Mouse (Mus musculus) mature B cell (primary cell): ENCODE measurements around the gene Rhox2h.
"Not testable (repeated sequence)": the region's sequence is repeated elsewhere in the genome, so short reads cannot be mapped to it uniquely, and the experiment has no call there.

ENCODE experiments used
- in situ Hi-C: fragments of 300-500 bp; cut with MboI; formaldehyde crosslinking; loops from 2 replicates; pipeline ENCODE4 v1.14.3; 2019

The Rhox2h gene

GRCm38 (mm10) chrX:37673177-37673576, at the start of gene Rhox2h:
Gene Rhox2h, minus strand, starts transcription at chrX:37673277.
- in situ Hi-C loops = not testable (repeated sequence)

GRCm38 (mm10) chrX:37701821-37702387, 28.8 kb upstream of the Rhox2h start:
- in situ Hi-C loops = no loop called here

- in situ Hi-C loops = no loop called here
Observed at GRCm38 (mm10) chrX:37692261-37692660, 19.2 kb upstream of the Rhox2h start.

- in situ Hi-C loops = no loop called here
Observed at GRCm38 (mm10) chrX:37683031-37683715, 10.1 kb upstream of the Rhox2h start.

- in situ Hi-C loops = not testable (repeated sequence)
Observed at GRCm38 (mm10) chrX:37668664-37669063, 4.4 kb downstream of the Rhox2h start, which contains the start of gene Rhox3h. Gene Rhox3h, minus strand, starts transcription at chrX:37668764.

- in situ Hi-C loops = not testable (repeated sequence)
Observed at GRCm38 (mm10) chrX:37651227-37651626, 21.9 kb downstream of the Rhox2h start, which contains the start of gene Rhox4g. Gene Rhox4g, minus strand, starts transcription at chrX:37651327.

- in situ Hi-C loops = not testable (repeated sequence)
Observed at GRCm38 (mm10) chrX:37643370-37643769, 29.7 kb downstream of the Rhox2h start, which contains the start of gene Rhox2g. Gene Rhox2g, minus strand, starts transcription at chrX:37643470.

GRCm38 (mm10) chrX:37628512-37628911, 44.6 kb downstream of the Rhox2h start, which contains the start of gene Rhox3g:
Gene Rhox3g, minus strand, starts transcription at chrX:37628612.
- in situ Hi-C loops = not testable (repeated sequence)
